Mouse (Mus musculus): ENCODE measurements around the gene Cwc22.

DNA sequence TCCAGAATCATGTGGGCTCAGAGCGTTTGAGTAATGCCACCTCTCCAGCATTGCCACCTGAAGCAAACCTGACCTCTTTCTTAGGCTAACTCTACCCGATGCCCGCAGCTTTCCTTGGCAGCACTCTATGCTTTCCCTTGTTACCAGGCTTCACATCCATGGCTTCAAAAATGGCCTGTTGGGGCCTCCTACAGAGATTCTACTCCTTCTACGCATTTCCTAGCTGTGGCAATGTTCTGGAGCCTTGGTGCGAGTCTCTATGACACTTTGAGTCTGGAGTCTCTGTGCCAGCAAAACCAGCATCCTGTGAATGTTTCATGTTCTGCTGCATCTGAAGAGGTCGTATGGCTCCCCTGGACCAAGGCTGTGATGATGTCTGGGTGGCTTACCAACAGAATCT is 69.8 kb downstream of the Cwc22 start:
- TF ChIP-seq CTCF (IDR thresholded peaks at IDR 0.05; ENCODE audit: low read depth) (no peak), EP300 (IDR thresholded peaks at IDR 0.05; ENCODE audit: low read depth) (no peak)
